Mouse (Mus musculus) liver, adult 2 months (tissue): ENCODE results near the gene Agbl5. TPM values are rescaled to one million over a fixed set of nuclear protein-coding genes. Genes with fewer than 3 reads are reported as not detected.

Experiments
- DNase-seq: peaks from one replicate; pipeline ENCODE4 v3.0.0-alpha.2; 2011; ENCODE audit warnings: low read depth, low spot score; ENCODE audit errors: extremely low read depth
- H3K27ac ChIP-seq: fragments of 200-500 bp; replicated peaks from 2 replicates; pipeline ENCODE4 v1.5.1; 2012; ENCODE audit warnings: low read depth, mild to moderate bottlenecking, control low read depth, inconsistent platforms, low read length; ENCODE audit not compliant: insufficient read depth
- H3K27me3 ChIP-seq: fragments of 200-500 bp; 2 replicates; pipeline ENCODE4 v1.6.1; 2012; ENCODE audit warnings: mild to moderate bottlenecking, moderate library complexity, low read length, inconsistent platforms; ENCODE audit not compliant: control insufficient read depth, insufficient read depth
- H3K36me3 ChIP-seq: fragments of 200-500 bp; 2 replicates; pipeline ENCODE4 v1.6.1; 2012; ENCODE audit warnings: low read length, inconsistent platforms; ENCODE audit not compliant: control insufficient read depth, insufficient read depth
- H3K4me1 ChIP-seq: fragments of 200-500 bp; 2 replicates; pipeline ENCODE4 v1.6.1; 2011; ENCODE audit warnings: low read length; ENCODE audit not compliant: control insufficient read depth, insufficient read depth
- H3K4me3 ChIP-seq: fragments of 200-500 bp; 2 replicates; pipeline ENCODE4 v1.5.1; 2011; ENCODE audit warnings: low read depth, mild to moderate bottlenecking, control low read depth, low read length, moderate library complexity; ENCODE audit not compliant: insufficient read depth
- H3K79me2 ChIP-seq: fragments of 200-500 bp; 2 replicates; pipeline ENCODE4 v1.6.1; 2012; ENCODE audit warnings: inconsistent platforms, mild to moderate bottlenecking, low read length, moderate library complexity; ENCODE audit not compliant: control insufficient read depth, insufficient read depth
- H3K9ac ChIP-seq: fragments of 200-500 bp; 2 replicates; pipeline ENCODE4 v1.6.1; 2012; ENCODE audit warnings: low read depth, mild to moderate bottlenecking, control low read depth, inconsistent platforms, low read length
- CTCF ChIP-seq: fragments of 200-500 bp; IDR thresholded peaks from 2 replicates; pipeline ENCODE4 v1.5.1; 2011; ENCODE audit warnings: low read depth, low read length, control low read depth
- POLR2A ChIP-seq: fragments of 200-500 bp; IDR thresholded peaks from 2 replicates; pipeline ENCODE4 v1.6.1; 2011; ENCODE audit warnings: low read length, control low read depth; ENCODE audit not compliant: insufficient read depth; ENCODE audit errors: extremely low read depth
- WGBS: fragments of 180-500 bp; shearing (Covaris S2); methylation state at CpG from one replicate; pipeline ENCODE4 v1.1.7; 2018; 5-methylcytosine and 5-hydroxymethylcytosine counted together
- polyA plus RNA-seq: library from polyadenylated mRNA; depleted of rRNA; stranded (reverse); fragments of >200 nt; gene quantifications from 2 replicates; pipeline ENCODE4 v1.2.3, GENCODE M21; 2012; rRNA removed
- total RNA-seq: library from RNA; depleted of rRNA; stranded (reverse); fragments of >200 nt; gene quantifications from 2 replicates; pipeline ENCODE4 v1.2.3, GENCODE M21; 2014; rRNA removed

Gene Agbl5
- total and polyA plus RNA-seq, 2 experiments = 2.7 to 7.5 TPM

- Histone ChIP-seq H3K4me3 (no peak overlapping the region), H3K27ac (no peak overlapping the region), H3K4me1 (peaks cover 30% of the 10 kb centered on the region), H3K36me3 (peaks cover 40% of the 10 kb centered on the region), H3K79me2 (peaks cover 16% of the 10 kb centered on the region; the same call in 1 of the 2 replicates), H3K9ac (no peak overlapping the region), H3K27me3 (no peaks in the 10 kb centered on the region)
- TF ChIP-seq CTCF (no peak), POLR2A (no peak)
- WGBS = 90% methylated on average over 9 of the region's 9 CpGs
- no peak for DNase-seq
Observed at GRCm38 (mm10) chr5:30954556-30954955, 66.1 kb downstream of the Agbl5 start.

GRCm38 (mm10) chr5:30955751-30956150 lies 67.3 kb downstream of the Agbl5 start:
- H3K4me3 ChIP-seq = no peak overlapping the region
- DNase-seq = no peak
- H3K79me2 ChIP-seq = peaks cover 21% of the 10 kb centered on the region; the same call in 1 of the 2 replicates
- H3K4me1 ChIP-seq = peaks cover 30% of the 10 kb centered on the region
- WGBS = 86% methylated on average over 6 of the region's 6 CpGs
- no peak overlapping the region for H3K27ac ChIP-seq
- H3K36me3 ChIP-seq = peaks cover 40% of the 10 kb centered on the region
- H3K9ac ChIP-seq = no peak overlapping the region
- no peak for TF ChIP-seq CTCF
- no peak for TF ChIP-seq POLR2A
- no peaks in the 10 kb centered on the region for H3K27me3 ChIP-seq

Other genes with a start within 250 kb of the Agbl5 start
- 16.2 and 19.0 TPM in 2 replicates for gene Slc35f6, start 240.8 kb upstream of the Agbl5 start, total RNA-seq
- gene Slc35f6, start 240.8 kb upstream of the Agbl5 start, polyA plus RNA-seq = 44.3 and 55.4 TPM in 2 replicates
- 5.3 and 6.8 TPM in 2 replicates for gene Cenpa, start 221.9 kb upstream of the Agbl5 start, total RNA-seq
- 5.7 and 8.0 TPM in 2 replicates for gene Cenpa, start 221.9 kb upstream of the Agbl5 start, polyA plus RNA-seq
- gene Dpysl5, start 177.1 kb upstream of the Agbl5 start, total RNA-seq = not detected in 2 replicates
- gene Dpysl5, start 177.1 kb upstream of the Agbl5 start, polyA plus RNA-seq = 0.06 TPM in 2 replicates
- gene Mapre3, start 74.1 kb upstream of the Agbl5 start, total RNA-seq = 5.7 and 9.1 TPM in 2 replicates
- 33.1 and 48.5 TPM in 2 replicates for gene Mapre3, start 74.1 kb upstream of the Agbl5 start, polyA plus RNA-seq
- gene Tmem214, start 20.7 kb upstream of the Agbl5 start, total RNA-seq = 27.9 and 35.1 TPM in 2 replicates
- gene Tmem214, start 20.7 kb upstream of the Agbl5 start, polyA plus RNA-seq = 62.4 and 89.2 TPM in 2 replicates
- 76.2 and 88.6 TPM in 2 replicates for gene Ost4, start 19.1 kb downstream of the Agbl5 start, total RNA-seq
- gene Ost4, start 19.1 kb downstream of the Agbl5 start, polyA plus RNA-seq = 167 and 196 TPM in 2 replicates
- 17.6 and 17.8 TPM in 2 replicates for gene Emilin1, start 24.7 kb downstream of the Agbl5 start, total RNA-seq
- 27.8 and 31.5 TPM in 2 replicates for gene Emilin1, start 24.7 kb downstream of the Agbl5 start, polyA plus RNA-seq
- 288 and 405 TPM in 2 replicates for gene Khk, start 32.7 kb downstream of the Agbl5 start, total RNA-seq
- gene Khk, start 32.7 kb downstream of the Agbl5 start, polyA plus RNA-seq = 650 and 735 TPM in 2 replicates
- 0.60 and 0.74 TPM in 2 replicates for gene Cgref1, start 56.9 kb downstream of the Agbl5 start, total RNA-seq
- gene Cgref1, start 56.9 kb downstream of the Agbl5 start, polyA plus RNA-seq = 0.28 and 0.34 TPM in 2 replicates
- gene Preb, start 71.7 kb downstream of the Agbl5 start, total RNA-seq = 62.0 and 91.0 TPM in 2 replicates
- gene Preb, start 71.7 kb downstream of the Agbl5 start, polyA plus RNA-seq = 279 and 433 TPM in 2 replicates
- gene Tcf23, start 80.0 kb downstream of the Agbl5 start, total RNA-seq = under 0.01 and 0.07 TPM in 2 replicates
- gene Tcf23, start 80.0 kb downstream of the Agbl5 start, polyA plus RNA-seq = 0.06 TPM in 1 of 2 replicates, not detected in the other
- 172 and 185 TPM in 2 replicates for gene Atraid, start 159.6 kb downstream of the Agbl5 start, total RNA-seq
- 160 TPM in 2 replicates for gene Atraid, start 159.6 kb downstream of the Agbl5 start, polyA plus RNA-seq
- gene Slc5a6, start 160.2 kb downstream of the Agbl5 start, total RNA-seq = 6.1 and 6.7 TPM in 2 replicates
- 15.5 and 16.2 TPM in 2 replicates for gene Slc5a6, start 160.2 kb downstream of the Agbl5 start, polyA plus RNA-seq
- gene Cad, start 166.1 kb downstream of the Agbl5 start, total RNA-seq = 10.7 and 11.8 TPM in 2 replicates
- 8.4 and 12.7 TPM in 2 replicates for gene Cad, start 166.1 kb downstream of the Agbl5 start, polyA plus RNA-seq
- not detected in 2 replicates for gene Dnajc5g, start 217.6 kb downstream of the Agbl5 start, total RNA-seq
- not detected in 2 replicates for gene Dnajc5g, start 217.6 kb downstream of the Agbl5 start, polyA plus RNA-seq
- gene Slc30a3, start 219.5 kb downstream of the Agbl5 start, total RNA-seq = 0.37 and 0.60 TPM in 2 replicates
- 0.37 and 0.97 TPM in 2 replicates for gene Slc30a3, start 219.5 kb downstream of the Agbl5 start, polyA plus RNA-seq
- gene Trim54, start 228.0 kb downstream of the Agbl5 start, total RNA-seq = 0.28 TPM in 1 of 2 replicates, not detected in the other
- gene Trim54, start 228.0 kb downstream of the Agbl5 start, polyA plus RNA-seq = not detected in 2 replicates